Mouse (Mus musculus): ENCODE data around the gene Gm10750. TPM values are rescaled to one million over a fixed set of nuclear protein-coding genes. Genes with fewer than 3 reads are reported as not detected.
"Not testable (repeated sequence)": the region's sequence is repeated elsewhere in the genome, so short reads cannot be mapped to it uniquely, and the experiment has no call there.

Gm10750 gene
- polyA plus RNA-seq (2016; fragmentation: Nextera tagmentation; extraction: Ambion mirVana) = not detected in 2 replicates

- not testable (repeated sequence) for ATAC-seq (ENCODE audit: insufficient number of reproducible peaks, insufficient read depth, low FRiP score, low TSS enrichment); H3K36me3 ChIP-seq; H3K9me3 ChIP-seq; H3K27ac ChIP-seq; H3K9ac ChIP-seq; H3K27me3 ChIP-seq; H3K4me3 ChIP-seq; H3K4me1 ChIP-seq; H3K4me2 ChIP-seq (replicated peaks)
- WGBS = 70% methylated on average over 5 of the region's 5 CpGs
Measured at GRCm38 (mm10) chr2:149017137-149017536, at the start of gene Gm10750. TSS of gene Gm10750 (minus strand) at chr2:149017237.

- no peaks in the 10 kb centered on the region for H3K36me3 ChIP-seq
- no peak overlapping the region for H3K27ac ChIP-seq
- no peaks in the 10 kb centered on the region for H3K9me3 ChIP-seq
- no peak overlapping the region for H3K4me3 ChIP-seq
- no peak for ATAC-seq (ENCODE audit: insufficient number of reproducible peaks, insufficient read depth, low FRiP score, low TSS enrichment)
- H3K27me3 ChIP-seq = no peaks in the 10 kb centered on the region
- H3K9ac ChIP-seq = no peak overlapping the region
- H3K4me1 ChIP-seq = no peaks in the 10 kb centered on the region
- WGBS = 81% methylated on average over 2 of the region's 2 CpGs
- H3K4me2 ChIP-seq (replicated peaks) = no peak overlapping the region
Measured at GRCm38 (mm10) chr2:149004826-149005225, 12.2 kb downstream of the Gm10750 start.

GRCm38 (mm10) chr2:149003151-149003550 lies 13.9 kb downstream of the Gm10750 start, which contains the start of gene Gm1330:
TSS of gene Gm1330 (minus strand) at chr2:149003251.
- Histone ChIP-seq H3K4me1 (no peaks in the 10 kb centered on the region), H3K4me3 (no peak within 1 kb of the TSS), H3K4me2 (replicated peaks) (no peak within 1 kb of the TSS), H3K36me3 (no peaks in the 10 kb centered on the region), H3K27me3 (no peaks in the 10 kb centered on the region), H3K9ac (no peak within 1 kb of the TSS), H3K27ac (no peak within 1 kb of the TSS), H3K9me3 (no peaks in the 10 kb centered on the region)
- no peak for ATAC-seq (ENCODE audit: insufficient number of reproducible peaks, insufficient read depth, low FRiP score, low TSS enrichment)

- H3K4me2 ChIP-seq (replicated peaks) = no peak overlapping the region
- H3K27ac ChIP-seq = no peak overlapping the region
- no peak overlapping the region for H3K4me3 ChIP-seq
- no peaks in the 10 kb centered on the region for H3K9me3 ChIP-seq
- H3K27me3 ChIP-seq = no peaks in the 10 kb centered on the region
- H3K36me3 ChIP-seq = no peaks in the 10 kb centered on the region
- ATAC-seq (ENCODE audit: insufficient number of reproducible peaks, insufficient read depth, low FRiP score, low TSS enrichment) = no peak
- no peaks in the 10 kb centered on the region for H3K4me1 ChIP-seq
- 96% methylated on average over 2 of the region's 2 CpGs for WGBS
- H3K9ac ChIP-seq = no peak overlapping the region
Measured at GRCm38 (mm10) chr2:148995133-148995532, 21.9 kb downstream of the Gm10750 start.

Other genes with a start within 250 kb of the Gm10750 start
- gene Cst11, start 245.7 kb downstream of the Gm10750 start, polyA plus RNA-seq (2016; fragmentation: Nextera tagmentation; extraction: Ambion mirVana) = not detected in 2 replicates
- gene 8030411F24Rik, start 235.2 kb downstream of the Gm10750 start, polyA plus RNA-seq (2016; fragmentation: Nextera tagmentation; extraction: Ambion mirVana) = not detected in 2 replicates
- not detected in 2 replicates for gene Cst12, start 227.9 kb downstream of the Gm10750 start, polyA plus RNA-seq (2016; fragmentation: Nextera tagmentation; extraction: Ambion mirVana)
- gene Cst8, start 218.5 kb downstream of the Gm10750 start, polyA plus RNA-seq (2016; fragmentation: Nextera tagmentation; extraction: Ambion mirVana) = not detected in 2 replicates
- not detected in 2 replicates for gene Cst13, start 197.2 kb downstream of the Gm10750 start, polyA plus RNA-seq (2016; fragmentation: Nextera tagmentation; extraction: Ambion mirVana)
- not detected in 2 replicates for gene Cst9, start 182.1 kb downstream of the Gm10750 start, polyA plus RNA-seq (2016; fragmentation: Nextera tagmentation; extraction: Ambion mirVana)
- gene 9230104L09Rik, start 152.2 kb downstream of the Gm10750 start, polyA plus RNA-seq (2016; fragmentation: Nextera tagmentation; extraction: Ambion mirVana) = not detected in 2 replicates
- gene Cst3, start 141.5 kb downstream of the Gm10750 start, polyA plus RNA-seq (2016; fragmentation: Nextera tagmentation; extraction: Ambion mirVana) = 321 and 339 TPM in 2 replicates
- not detected in 2 replicates for gene Gm1330, start 14.0 kb downstream of the Gm10750 start, polyA plus RNA-seq (2016; fragmentation: Nextera tagmentation; extraction: Ambion mirVana)

Measured in embryonic facial prominence, embryonic 12.5 days (tissue).